Mouse (Mus musculus) right cerebral cortex, postnatal 25 days (tissue): Measurements from ENCODE around the gene Sntg2.

ENCODE experiments used
- DNase-seq: peaks from one replicate; pipeline ENCODE4 v3.0.0; 2022

The Sntg2 gene

DNA sequence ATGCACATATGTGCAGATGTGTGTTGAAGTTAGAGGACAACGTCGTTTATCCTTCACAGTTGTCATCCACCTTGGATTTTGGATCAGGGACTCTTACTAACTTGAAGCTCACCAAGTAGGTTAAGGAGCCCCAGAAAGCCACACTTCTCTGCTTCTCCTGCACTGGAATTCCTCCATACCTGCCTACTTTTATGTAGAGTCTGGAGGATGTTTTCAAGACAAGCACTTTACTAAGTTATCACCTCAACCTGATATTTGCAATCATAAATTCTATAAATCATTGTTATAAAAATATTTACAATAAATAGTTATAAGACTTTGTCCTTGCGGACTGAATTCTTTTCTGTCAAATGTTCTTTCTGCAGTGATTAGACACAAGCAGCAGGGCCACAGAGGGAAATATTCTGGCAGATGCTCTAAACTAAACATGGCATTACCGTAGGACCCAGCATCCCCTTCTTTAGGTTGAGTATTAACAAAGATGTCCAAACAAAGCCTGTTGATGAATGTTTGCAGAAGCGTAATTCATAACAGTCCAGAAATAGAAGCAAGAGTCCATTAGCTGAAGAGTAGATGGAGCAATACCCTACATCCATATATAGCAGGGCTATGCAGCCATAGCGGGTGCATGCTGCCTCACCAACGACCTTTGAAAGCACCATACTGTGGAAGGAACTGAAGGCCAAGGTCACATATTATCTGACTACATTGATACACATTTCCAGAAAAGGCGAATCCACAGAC is 100.8 kb downstream of the Sntg2 start:
- no peak for DNase-seq

GRCm38 (mm10) chr12:30264206-30264605 is 109.0 kb downstream of the Sntg2 start:
- no peak for DNase-seq

- no peak for DNase-seq
Measured at GRCm38 (mm10) chr12:30261187-30261586, 112.0 kb downstream of the Sntg2 start.

DNA sequence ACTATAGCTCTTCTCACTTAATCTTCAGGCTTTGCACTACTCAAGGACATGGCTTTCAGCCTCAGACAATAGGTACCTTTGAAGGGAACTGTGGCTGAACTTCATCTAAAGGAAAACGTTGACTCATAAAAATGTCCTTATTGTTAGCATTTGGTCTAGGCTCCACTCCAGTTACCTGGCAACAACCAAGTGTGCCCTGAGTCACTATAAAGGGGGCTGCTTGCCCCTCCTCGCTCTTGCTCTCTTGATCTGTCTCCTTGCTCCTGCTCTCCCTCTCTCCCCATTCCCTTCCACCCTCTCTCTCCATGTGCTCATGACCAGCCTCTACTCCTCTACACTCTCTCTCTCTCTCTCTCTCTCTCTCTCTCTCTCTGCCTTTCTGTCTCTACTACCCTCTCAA is 114.5 kb downstream of the Sntg2 start:
- DNase-seq, result no peak

- DNase-seq, result no peak
Measured at GRCm38 (mm10) chr12:30257664-30258063, 115.5 kb downstream of the Sntg2 start.

- no peak for DNase-seq
Measured at GRCm38 (mm10) chr12:30256207-30256606, 117.0 kb downstream of the Sntg2 start.

- no peak for DNase-seq
Measured at GRCm38 (mm10) chr12:30254581-30254980, 118.6 kb downstream of the Sntg2 start.

- DNase-seq, result no peak
Measured at GRCm38 (mm10) chr12:30252381-30252780, 120.8 kb downstream of the Sntg2 start.

- no peak for DNase-seq
Measured at GRCm38 (mm10) chr12:30251283-30251829, 121.8 kb downstream of the Sntg2 start.

- no peak for DNase-seq
Measured at GRCm38 (mm10) chr12:30249068-30249467, 124.1 kb downstream of the Sntg2 start.

GRCm38 (mm10) chr12:30246286-30246945 is 126.8 kb downstream of the Sntg2 start:
- DNase-seq, result peak; percentile 32

DNA sequence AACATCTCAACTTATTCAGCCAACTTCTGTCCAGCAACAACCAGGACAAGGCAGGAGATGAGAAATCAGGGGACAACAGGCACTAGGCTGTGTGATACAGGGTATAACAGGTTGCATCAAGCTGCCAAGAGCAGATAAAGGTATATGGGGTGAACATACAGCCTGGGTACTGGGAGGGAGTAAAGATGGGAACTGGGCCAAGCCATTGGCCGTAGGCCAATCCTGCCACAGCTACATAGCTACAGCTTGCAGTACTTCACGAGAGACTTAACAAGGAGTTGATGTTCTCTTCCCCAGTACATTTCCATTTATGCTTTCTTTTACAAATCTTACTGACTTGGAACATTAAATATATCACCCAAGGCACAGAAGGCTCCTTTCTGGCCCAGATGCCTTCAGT is 129.0 kb downstream of the Sntg2 start:
- DNase-seq, result no peak

DNA sequence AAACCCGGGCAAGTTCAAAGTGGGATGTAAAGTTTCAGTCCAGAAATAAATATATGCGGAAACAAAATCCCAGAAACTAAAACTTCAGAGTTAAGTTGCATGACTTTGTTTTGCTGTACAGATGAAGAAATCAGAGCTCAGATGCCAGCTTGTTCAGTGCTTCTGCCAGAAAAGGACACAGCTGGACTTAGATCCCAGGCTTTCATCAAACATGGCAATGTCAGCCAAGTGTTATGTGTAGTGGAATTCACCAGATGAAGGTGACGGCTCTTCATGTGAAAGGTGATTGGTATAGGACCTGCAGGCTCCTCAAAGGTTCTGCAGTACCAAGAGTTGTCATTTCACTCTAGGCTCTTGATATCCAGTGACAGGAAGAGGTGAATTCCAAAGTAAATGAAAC is 132.3 kb downstream of the Sntg2 start:
- no peak for DNase-seq

DNA sequence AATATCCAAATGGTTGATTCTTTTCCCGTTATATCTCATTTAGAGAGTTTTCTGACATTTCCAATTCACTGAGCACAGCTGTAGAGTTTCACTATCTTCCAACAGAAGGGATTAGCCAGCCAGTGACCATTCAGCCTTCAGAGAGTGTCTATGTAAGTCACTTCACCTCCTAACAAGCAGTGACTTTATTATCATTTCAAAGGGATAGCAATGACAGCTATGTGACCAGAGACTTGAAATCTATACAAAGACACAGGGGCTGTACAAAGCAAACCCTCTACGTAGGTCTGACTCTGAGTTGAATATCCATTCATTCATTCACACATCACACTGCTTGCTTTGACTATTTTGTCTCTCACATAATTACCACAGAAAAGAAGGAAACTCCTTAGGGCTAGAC is 138.2 kb downstream of the Sntg2 start:
- no peak for DNase-seq

DNA sequence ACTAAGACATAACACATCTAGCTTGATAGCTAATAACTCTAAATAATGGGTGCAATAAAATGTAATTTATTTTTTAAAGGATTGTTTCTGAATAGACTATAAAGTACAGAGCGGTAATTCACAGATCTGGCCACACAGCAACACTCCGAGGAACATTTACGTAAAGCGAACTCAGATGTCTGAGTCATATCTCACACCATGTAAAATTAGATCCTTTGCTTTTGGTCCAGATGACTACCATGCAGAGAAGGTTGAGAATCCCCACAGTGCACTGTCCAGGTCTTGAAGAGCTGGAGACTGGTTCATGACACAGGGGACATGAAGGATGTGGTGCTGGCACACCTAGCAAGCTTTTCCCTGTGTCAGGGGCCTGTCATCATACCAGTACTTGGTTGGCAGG is 145.2 kb downstream of the Sntg2 start:
- DNase-seq, result no peak

DNA sequence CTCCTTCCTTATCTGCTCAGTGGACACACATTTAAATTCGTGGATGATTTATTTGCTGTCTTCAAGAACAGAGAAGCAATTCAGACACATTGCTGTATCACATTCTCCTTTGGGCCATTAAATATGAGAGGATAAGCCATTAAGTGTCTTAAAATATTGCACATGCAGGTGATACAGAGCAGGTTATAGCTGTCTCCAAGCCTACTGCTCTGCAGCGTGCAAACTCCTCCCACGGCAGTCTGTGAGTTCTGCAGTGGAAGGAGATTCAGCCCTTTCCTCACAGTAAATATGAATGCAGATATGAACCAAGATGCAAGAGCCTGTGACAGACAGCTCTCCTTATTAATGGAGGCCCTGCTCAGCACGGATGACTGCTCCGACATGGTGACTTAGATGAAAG is 146.9 kb downstream of the Sntg2 start:
- no peak for DNase-seq

GRCm38 (mm10) chr12:30216762-30217441 is 156.3 kb downstream of the Sntg2 start:
- no peak for DNase-seq

DNA sequence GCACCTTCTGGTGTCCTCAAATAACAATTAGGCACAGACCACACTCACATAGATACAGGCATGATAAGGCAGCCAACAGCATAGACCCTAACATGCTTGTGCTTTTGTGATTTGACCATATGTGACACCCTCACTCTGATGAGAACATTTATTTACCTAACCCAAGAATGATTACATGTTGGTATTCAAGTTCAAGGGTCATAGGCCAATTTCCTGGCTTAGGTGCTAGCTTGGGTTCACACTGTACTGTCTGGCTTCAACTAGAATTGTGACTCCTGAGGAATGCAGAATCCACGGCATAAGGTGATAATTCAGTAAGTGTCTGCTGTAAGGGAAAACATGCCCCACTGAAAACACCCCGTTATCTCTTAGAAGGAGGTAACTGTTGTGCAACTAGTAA is 158.4 kb downstream of the Sntg2 start:
- DNase-seq, result no peak

DNA sequence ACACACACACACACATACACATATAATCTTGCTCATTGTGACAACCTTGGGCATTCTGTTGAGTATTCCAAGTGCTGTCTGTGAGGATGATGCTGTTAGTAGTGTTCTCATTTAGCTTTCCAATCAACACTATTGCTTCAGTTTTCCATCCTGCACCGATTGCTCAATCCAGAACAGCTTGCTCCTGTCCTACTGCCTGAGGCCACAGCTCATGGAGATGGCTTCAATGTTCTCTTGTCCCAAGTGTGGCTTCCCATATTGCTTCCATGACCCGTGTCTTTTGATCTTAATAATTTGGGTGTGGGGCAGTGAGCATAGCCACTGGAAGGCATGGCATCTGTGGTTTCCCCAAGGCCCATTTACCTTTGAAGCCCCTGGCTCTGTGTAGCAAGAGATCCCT is 162.8 kb downstream of the Sntg2 start:
- DNase-seq, result no peak

DNA sequence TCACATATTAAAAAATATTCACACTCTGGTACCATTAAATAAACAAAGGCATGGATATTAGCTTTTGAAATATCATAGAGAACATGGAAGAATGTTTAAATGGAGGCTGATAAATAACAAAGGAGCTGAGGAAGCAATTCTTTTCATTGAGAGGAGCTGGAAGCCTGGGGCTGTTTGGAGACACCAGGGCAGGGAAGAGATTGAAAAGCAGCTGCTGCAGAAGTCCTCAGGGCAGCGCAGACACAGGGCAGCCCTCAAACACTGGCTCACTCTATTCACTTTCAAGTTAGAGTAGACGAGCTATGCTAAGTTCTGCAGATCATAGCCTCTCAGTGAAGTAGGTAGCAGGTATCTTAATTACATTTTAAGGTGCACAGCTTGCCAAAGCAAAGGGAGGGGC is 164.6 kb downstream of the Sntg2 start:
- no peak for DNase-seq

DNA sequence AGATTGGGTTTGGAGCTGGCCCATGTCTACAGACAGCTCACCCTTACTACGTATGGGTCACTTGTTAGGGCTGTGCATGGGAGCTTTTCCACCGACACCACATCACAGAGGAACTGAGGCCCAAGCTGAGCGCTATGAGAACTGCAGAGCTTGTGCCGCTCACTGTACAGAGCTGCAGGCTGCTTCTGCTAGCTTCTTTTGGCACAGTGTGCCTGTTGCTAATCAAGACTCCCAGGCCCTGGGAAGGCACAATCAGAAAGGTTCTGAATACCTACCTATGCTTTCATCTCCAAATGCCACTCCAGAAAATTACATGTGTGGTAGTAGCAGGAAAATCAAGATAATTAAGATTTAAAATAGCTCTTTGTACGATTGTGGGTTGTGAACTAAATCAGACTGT is 165.1 kb downstream of the Sntg2 start:
- DNase-seq, result no peak

GRCm38 (mm10) chr12:30204457-30204856 is 168.7 kb downstream of the Sntg2 start:
- no peak for DNase-seq

- no peak for DNase-seq
Measured at GRCm38 (mm10) chr12:30202763-30203162, 170.4 kb downstream of the Sntg2 start.

- DNase-seq, result peak; percentile 17
Measured at GRCm38 (mm10) chr12:30201031-30201430, 172.1 kb downstream of the Sntg2 start.
